Mouse (Mus musculus): ENCODE data around the gene Shisa4. TPM values are rescaled to one million over a fixed set of nuclear protein-coding genes. Genes with fewer than 3 reads are reported as not detected.

Gene Shisa4
- polyA plus RNA-seq, 1 experiment from 2014 or later, result 31.2 TPM

GRCm38 (mm10) chr1:135367005-135367404, 8.0 kb downstream of the Shisa4 start:
- no peak overlapping the region for H3K9ac ChIP-seq
- no peak overlapping the region for H3K4me2 ChIP-seq
- TF ChIP-seq CTCF (IDR thresholded peaks at IDR 0.05; ENCODE audit: low read depth), result no peak
- H3K27me3 ChIP-seq (ENCODE audit: insufficient read depth, low read length), result no peaks in the 10 kb centered on the region
- no peak overlapping the region for H3K4me3 ChIP-seq (ENCODE audit: low read depth, low read length)
- H3K9me3 ChIP-seq (ENCODE audit: low read depth, low read length), result 0 out of 2 replicates have a peak, but pooled peaks cover 1% of the 10 kb centered on the region
- no peaks in the 10 kb centered on the region for H3K36me3 ChIP-seq (ENCODE audit: insufficient read depth)
- 70% methylated on average over 7 of the region's 7 CpGs for WGBS
- H3K4me1 ChIP-seq (ENCODE audit: insufficient read depth), result peaks cover 4% of the 10 kb centered on the region; the same call in 1 of the 2 replicates
- no peak for DNase-seq
- no peak for ATAC-seq (ENCODE audit: insufficient read depth)
- no peak overlapping the region for H3K27ac ChIP-seq (ENCODE audit: low read depth)

GRCm38 (mm10) chr1:135366380-135366779, 8.7 kb downstream of the Shisa4 start:
- DNase-seq, result no peak
- no peak overlapping the region for H3K9ac ChIP-seq
- no peak overlapping the region for H3K27ac ChIP-seq (ENCODE audit: low read depth)
- H3K4me1 ChIP-seq (ENCODE audit: insufficient read depth), result peaks cover 4% of the 10 kb centered on the region; the same call in 1 of the 2 replicates
- no peak for TF ChIP-seq CTCF (IDR thresholded peaks at IDR 0.05; ENCODE audit: low read depth)
- no peak overlapping the region for H3K4me3 ChIP-seq (ENCODE audit: low read depth, low read length)
- no peaks in the 10 kb centered on the region for H3K27me3 ChIP-seq (ENCODE audit: insufficient read depth, low read length)
- no peak overlapping the region for H3K4me2 ChIP-seq
- H3K9me3 ChIP-seq (ENCODE audit: low read depth, low read length), result 0 out of 2 replicates have a peak, but pooled peaks cover 2% of the 10 kb centered on the region
- no peak for ATAC-seq (ENCODE audit: insufficient read depth)
- no peaks in the 10 kb centered on the region for H3K36me3 ChIP-seq (ENCODE audit: insufficient read depth)

- WGBS, result 40% methylated on average over 8 of the region's 8 CpGs
- Histone ChIP-seq H3K27me3 (ENCODE audit: insufficient read depth, low read length) (no peaks in the 10 kb centered on the region), H3K27ac (ENCODE audit: low read depth) (no peak overlapping the region), H3K9me3 (ENCODE audit: low read depth, low read length) (0 out of 2 replicates have a peak, but pooled peaks cover 2% of the 10 kb centered on the region), H3K36me3 (ENCODE audit: insufficient read depth) (no peaks in the 10 kb centered on the region), H3K9ac (no peak overlapping the region), H3K4me3 (ENCODE audit: low read depth, low read length) (no peak overlapping the region), H3K4me1 (ENCODE audit: insufficient read depth) (no peaks in the 10 kb centered on the region), H3K4me2 (no peak overlapping the region)
- peak; percentile 45 for DNase-seq
- no peak for TF ChIP-seq CTCF (IDR thresholded peaks at IDR 0.05; ENCODE audit: low read depth)
- ATAC-seq (ENCODE audit: insufficient read depth), result no peak
Measured at GRCm38 (mm10) chr1:135363446-135363845, 11.6 kb downstream of the Shisa4 start.

- DNase-seq, result no peak
- Histone ChIP-seq H3K9ac (no peak overlapping the region), H3K27ac (ENCODE audit: low read depth) (no peak overlapping the region), H3K36me3 (ENCODE audit: insufficient read depth) (no peaks in the 10 kb centered on the region), H3K9me3 (ENCODE audit: low read depth, low read length) (0 out of 2 replicates have a peak, but pooled peaks cover 2% of the 10 kb centered on the region), H3K27me3 (ENCODE audit: insufficient read depth, low read length) (no peaks in the 10 kb centered on the region), H3K4me3 (ENCODE audit: low read depth, low read length) (no peak overlapping the region), H3K4me1 (ENCODE audit: insufficient read depth) (no peaks in the 10 kb centered on the region), H3K4me2 (no peak overlapping the region)
- no peak for ATAC-seq (ENCODE audit: insufficient read depth)
- peak; percentile 25; the same call in 1 of the 2 replicates for TF ChIP-seq CTCF (IDR thresholded peaks at IDR 0.05; ENCODE audit: low read depth)
Measured at GRCm38 (mm10) chr1:135362115-135362514, 12.9 kb downstream of the Shisa4 start.

GRCm38 (mm10) chr1:135361491-135361890, 13.5 kb downstream of the Shisa4 start:
- no peak for ATAC-seq (ENCODE audit: insufficient read depth)
- Histone ChIP-seq H3K4me1 (ENCODE audit: insufficient read depth) (no peaks in the 10 kb centered on the region), H3K4me3 (ENCODE audit: low read depth, low read length) (no peak overlapping the region), H3K27me3 (ENCODE audit: insufficient read depth, low read length) (no peaks in the 10 kb centered on the region), H3K4me2 (no peak overlapping the region), H3K36me3 (ENCODE audit: insufficient read depth) (no peaks in the 10 kb centered on the region), H3K9me3 (ENCODE audit: low read depth, low read length) (0 out of 2 replicates have a peak, but pooled peaks cover 2% of the 10 kb centered on the region), H3K9ac (no peak overlapping the region), H3K27ac (ENCODE audit: low read depth) (no peak overlapping the region)
- WGBS, result 83% methylated on average over 4 of the region's 4 CpGs
- TF ChIP-seq CTCF (IDR thresholded peaks at IDR 0.05; ENCODE audit: low read depth), result no peak
- DNase-seq, result no peak

GRCm38 (mm10) chr1:135359071-135359470, 16.0 kb downstream of the Shisa4 start:
- H3K9me3 ChIP-seq (ENCODE audit: low read depth, low read length), result 0 out of 2 replicates have a peak, but pooled peaks cover 2% of the 10 kb centered on the region
- no peak overlapping the region for H3K4me2 ChIP-seq
- no peak overlapping the region for H3K4me3 ChIP-seq (ENCODE audit: low read depth, low read length)
- H3K9ac ChIP-seq, result no peak overlapping the region
- no peaks in the 10 kb centered on the region for H3K36me3 ChIP-seq (ENCODE audit: insufficient read depth)
- no peak overlapping the region; the same call in 1 of the 2 replicates for H3K27ac ChIP-seq (ENCODE audit: low read depth)
- no peak for TF ChIP-seq CTCF (IDR thresholded peaks at IDR 0.05; ENCODE audit: low read depth)
- H3K4me1 ChIP-seq (ENCODE audit: insufficient read depth), result no peaks in the 10 kb centered on the region
- whole genome bisulfite sequencing, result 2% methylated on average over 2 of the region's 2 CpGs
- peak; percentile 37 for DNase-seq
- peak; percentile 56 for ATAC-seq (ENCODE audit: insufficient read depth)
- H3K27me3 ChIP-seq (ENCODE audit: insufficient read depth, low read length), result no peaks in the 10 kb centered on the region

GRCm38 (mm10) chr1:135351953-135352352, 23.1 kb downstream of the Shisa4 start:
- H3K9ac ChIP-seq, result no peak overlapping the region
- TF ChIP-seq CTCF (IDR thresholded peaks at IDR 0.05; ENCODE audit: low read depth), result no peak
- WGBS, result 62% methylated on average over 3 of the region's 3 CpGs

More at GRCm38 (mm10) chr1:135351953-135352352, 23.1 kb downstream of the Shisa4 start:
- Histone ChIP-seq H3K4me3 (ENCODE audit: low read depth, low read length) (no peak overlapping the region), H3K9me3 (ENCODE audit: low read depth, low read length) (no peaks in the 10 kb centered on the region), H3K36me3 (ENCODE audit: insufficient read depth) (no peaks in the 10 kb centered on the region), H3K27me3 (ENCODE audit: insufficient read depth, low read length) (no peaks in the 10 kb centered on the region), H3K4me2 (no peak overlapping the region), H3K27ac (ENCODE audit: low read depth) (no peak overlapping the region), H3K4me1 (ENCODE audit: insufficient read depth) (peaks cover 6% of the 10 kb centered on the region)
- DNase-seq, result peak; percentile 35
- ATAC-seq (ENCODE audit: insufficient read depth), result no peak
